Mouse (Mus musculus) hindbrain, embryonic 15.5 days (tissue): ENCODE data around the gene Pyurf. TPM values are rescaled to one million over a fixed set of nuclear protein-coding genes. Genes with fewer than 3 reads are reported as not detected.

Experiments used
- ATAC-seq: fragments of 200-750 bp; cut with Nextera tagmentation; 2 replicates; pipeline ENCODE4 v1.8.0; 2017; ENCODE audit warnings: low read depth, moderate number of reproducible peaks, moderate TSS enrichment; ENCODE audit not compliant: low FRiP score
- H3K27ac ChIP-seq: fragments of 300-500 bp; sonication (generic); replicated peaks from 2 replicates; pipeline ENCODE4 v1.5.1; 2015; ENCODE audit warnings: mild to moderate bottlenecking, inconsistent platforms
- H3K27me3 ChIP-seq: fragments of 300-500 bp; sonication (generic); 2 replicates; pipeline ENCODE4 v1.6.1; 2015; ENCODE audit warnings: control low read depth, inconsistent platforms
- H3K36me3 ChIP-seq: fragments of 300-500 bp; sonication (generic); 2 replicates; pipeline ENCODE4 v1.6.1; 2015; ENCODE audit warnings: control low read depth, inconsistent platforms
- H3K4me1 ChIP-seq: fragments of 300-500 bp; sonication (generic); replicated peaks from 2 replicates; pipeline ENCODE4 v1.6.1; 2015; ENCODE audit warnings: control low read depth, inconsistent platforms
- H3K4me2 ChIP-seq: fragments of 300-500 bp; sonication (generic); 2 replicates; pipeline ENCODE4 v1.6.1; 2015; ENCODE audit warnings: moderate library complexity, mild to moderate bottlenecking, inconsistent platforms
- H3K4me3 ChIP-seq: fragments of 300-500 bp; sonication (generic); 2 replicates; pipeline ENCODE4 v1.5.1; 2015; ENCODE audit warnings: mild to moderate bottlenecking, inconsistent platforms
- H3K9ac ChIP-seq: fragments of 300-500 bp; sonication (generic); 2 replicates; pipeline ENCODE4 v1.6.1; 2015; ENCODE audit warnings: inconsistent platforms
- H3K9me3 ChIP-seq: fragments of 300-500 bp; sonication (generic); 2 replicates; pipeline ENCODE4 v1.6.1; 2016; ENCODE audit warnings: control low read depth, inconsistent platforms
- WGBS: fragments of 180-500 bp; shearing (Covaris S2); methylation state at CpG from one replicate; pipeline ENCODE4 v1.1.7; 2015; 5-methylcytosine and 5-hydroxymethylcytosine counted together
- polyA plus RNA-seq: library from polyadenylated mRNA; unstranded; fragments of >200 nt; fragmentation: Nextera tagmentation; extraction: Ambion mirVana; gene quantifications from 2 replicates; pipeline ENCODE4 v1.2.1, GENCODE M21; 2015

Pyurf gene
- polyA plus RNA-seq, result 17.2 and 18.0 TPM in 2 replicates

- under 1% methylated on average over 49 of the region's 52 CpGs for WGBS
- peak; percentile 98 for ATAC-seq
- Histone ChIP-seq H3K36me3 (peaks cover 6% of the 10 kb centered on the region; the same call in 1 of the 2 replicates), H3K27me3 (no peaks in the 10 kb centered on the region), H3K4me2 (peak within 1 kb of the TSS; percentile 63), H3K27ac (peak within 1 kb of the TSS; percentile 88), H3K4me1 (peaks cover 4% of the 10 kb centered on the region; the same call in 1 of the 2 replicates), H3K4me3 (peak within 1 kb of the TSS; percentile 68), H3K9me3 (no peaks in the 10 kb centered on the region), H3K9ac (peak within 1 kb of the TSS; percentile 66)
These were observed at the start of gene Pyurf for GRCm38 (mm10) chr6:57691467-57692261. TSS of gene Pyurf (minus strand) at chr6:57692078.

DNA sequence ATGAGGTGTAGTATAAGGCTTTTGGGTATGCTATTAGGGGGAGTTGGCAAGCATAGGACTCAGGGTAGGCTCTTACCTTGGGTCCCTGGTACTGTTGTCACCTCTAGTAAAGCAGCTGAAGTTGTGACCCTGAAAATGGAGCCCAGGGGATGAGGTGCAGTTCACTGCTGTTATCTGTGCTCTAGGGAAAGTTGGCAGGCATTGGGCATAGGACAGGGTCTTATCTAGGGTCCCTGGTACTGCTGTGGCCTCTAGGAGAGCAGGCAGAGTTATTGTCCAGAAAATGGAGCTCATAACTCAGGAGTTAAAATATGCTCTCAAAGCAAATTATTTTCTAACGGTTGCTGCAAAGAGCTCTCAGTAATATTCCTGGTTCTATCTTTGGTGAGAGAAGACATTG lies 29.5 kb upstream of the Pyurf start:
- WGBS, result 82% methylated on average over 1 of the region's 1 CpGs
- Histone ChIP-seq H3K9ac (no peak overlapping the region), H3K4me2 (no peak overlapping the region), H3K27ac (no peak overlapping the region), H3K4me3 (no peak overlapping the region), H3K4me1 (no peaks in the 10 kb centered on the region), H3K36me3 (peaks cover 15% of the 10 kb centered on the region), H3K27me3 (no peaks in the 10 kb centered on the region), H3K9me3 (no peaks in the 10 kb centered on the region)
- no peak for ATAC-seq

DNA sequence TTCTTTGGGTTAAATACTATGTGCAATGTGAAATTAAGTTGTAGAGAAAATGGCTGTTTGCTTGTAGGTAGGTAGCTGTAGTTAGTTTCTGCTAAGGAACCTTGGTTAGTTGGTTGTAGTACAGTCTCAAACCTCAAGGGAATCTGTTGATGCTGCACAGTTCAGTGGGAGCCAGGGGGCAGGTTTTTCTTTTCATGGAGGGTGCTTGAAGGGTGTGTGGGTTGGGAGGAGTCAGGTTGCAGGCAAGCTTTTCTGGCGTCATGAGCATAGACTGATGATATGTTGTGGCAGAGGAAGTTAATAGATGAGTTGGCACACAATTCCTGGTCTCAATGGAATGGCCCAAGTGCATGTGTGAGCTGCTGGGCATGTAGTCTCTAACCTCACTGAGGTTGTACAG lies 19.8 kb upstream of the Pyurf start:
- no peak overlapping the region for H3K27ac ChIP-seq
- WGBS, result 21% methylated on average over 1 of the region's 1 CpGs
- no peak for ATAC-seq

DNA sequence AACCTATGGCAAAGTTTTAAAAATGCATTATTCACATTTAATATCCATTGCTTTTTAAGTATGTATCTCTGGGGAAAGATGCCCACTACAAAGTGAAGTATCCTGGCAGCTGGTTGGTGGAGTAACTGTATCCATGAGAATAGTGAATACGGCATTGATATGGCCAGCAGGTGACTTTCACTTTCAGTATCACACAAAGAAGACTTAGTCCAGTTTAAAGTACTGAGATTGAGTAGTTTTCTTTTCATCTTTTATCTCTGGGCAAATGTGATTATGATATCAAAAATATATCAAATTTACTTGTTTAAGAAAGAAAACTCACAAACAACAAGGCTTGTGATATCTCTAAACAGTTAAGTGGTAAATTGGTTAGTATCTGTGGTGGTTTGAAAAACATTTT lies 14.8 kb upstream of the Pyurf start:
- WGBS, result 88% methylated on average over 1 of the region's 1 CpGs
- H3K27ac ChIP-seq, result no peak overlapping the region
- H3K9me3 ChIP-seq, result no peaks in the 10 kb centered on the region
- H3K4me2 ChIP-seq, result no peak overlapping the region
- ATAC-seq, result no peak
- no peaks in the 10 kb centered on the region for H3K36me3 ChIP-seq
- no peaks in the 10 kb centered on the region for H3K27me3 ChIP-seq
- H3K4me1 ChIP-seq, result peaks cover 14% of the 10 kb centered on the region
- H3K9ac ChIP-seq, result no peak overlapping the region
- no peak overlapping the region for H3K4me3 ChIP-seq

More for the DNA sequence above, 19.8 kb upstream of the Pyurf start:
- H3K27me3 ChIP-seq, result no peaks in the 10 kb centered on the region
- no peak overlapping the region for H3K9ac ChIP-seq
- H3K4me1 ChIP-seq, result no peaks in the 10 kb centered on the region
- H3K4me2 ChIP-seq, result no peak overlapping the region
- no peak overlapping the region for H3K4me3 ChIP-seq
- no peaks in the 10 kb centered on the region for H3K9me3 ChIP-seq
- peaks cover 7% of the 10 kb centered on the region for H3K36me3 ChIP-seq

DNA sequence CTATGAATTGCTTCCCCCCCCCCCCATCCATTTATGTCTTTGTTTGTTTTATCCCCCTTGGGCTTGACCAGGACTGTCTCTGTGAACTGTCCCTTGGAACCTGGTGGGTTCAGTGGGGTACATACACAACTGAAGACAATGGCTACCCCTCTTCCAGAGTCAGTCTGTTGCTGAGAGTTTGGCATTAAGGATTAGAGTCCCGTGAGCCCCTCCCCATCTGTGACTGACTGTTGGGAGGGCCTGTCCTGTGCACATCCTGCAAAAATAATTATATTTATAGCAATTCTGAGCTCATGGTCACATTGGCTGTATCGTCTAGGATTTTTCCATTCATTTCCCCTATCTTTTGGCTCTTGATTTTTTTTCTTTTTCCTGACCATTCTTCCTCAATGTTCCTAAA lies 11.8 kb upstream of the Pyurf start:
- H3K4me3 ChIP-seq, result peak overlapping the region; percentile 69
- no peaks in the 10 kb centered on the region for H3K27me3 ChIP-seq
- peak overlapping the region; percentile 98 for H3K27ac ChIP-seq
- H3K4me2 ChIP-seq, result peak overlapping the region; percentile 62
- H3K36me3 ChIP-seq, result no peaks in the 10 kb centered on the region
- peak; percentile 32 for ATAC-seq
- H3K9ac ChIP-seq, result peak overlapping the region; percentile 87
- no peaks in the 10 kb centered on the region for H3K9me3 ChIP-seq
- H3K4me1 ChIP-seq, result peaks cover 25% of the 10 kb centered on the region
- WGBS, result 17% methylated on average over 2 of the region's 2 CpGs

DNA sequence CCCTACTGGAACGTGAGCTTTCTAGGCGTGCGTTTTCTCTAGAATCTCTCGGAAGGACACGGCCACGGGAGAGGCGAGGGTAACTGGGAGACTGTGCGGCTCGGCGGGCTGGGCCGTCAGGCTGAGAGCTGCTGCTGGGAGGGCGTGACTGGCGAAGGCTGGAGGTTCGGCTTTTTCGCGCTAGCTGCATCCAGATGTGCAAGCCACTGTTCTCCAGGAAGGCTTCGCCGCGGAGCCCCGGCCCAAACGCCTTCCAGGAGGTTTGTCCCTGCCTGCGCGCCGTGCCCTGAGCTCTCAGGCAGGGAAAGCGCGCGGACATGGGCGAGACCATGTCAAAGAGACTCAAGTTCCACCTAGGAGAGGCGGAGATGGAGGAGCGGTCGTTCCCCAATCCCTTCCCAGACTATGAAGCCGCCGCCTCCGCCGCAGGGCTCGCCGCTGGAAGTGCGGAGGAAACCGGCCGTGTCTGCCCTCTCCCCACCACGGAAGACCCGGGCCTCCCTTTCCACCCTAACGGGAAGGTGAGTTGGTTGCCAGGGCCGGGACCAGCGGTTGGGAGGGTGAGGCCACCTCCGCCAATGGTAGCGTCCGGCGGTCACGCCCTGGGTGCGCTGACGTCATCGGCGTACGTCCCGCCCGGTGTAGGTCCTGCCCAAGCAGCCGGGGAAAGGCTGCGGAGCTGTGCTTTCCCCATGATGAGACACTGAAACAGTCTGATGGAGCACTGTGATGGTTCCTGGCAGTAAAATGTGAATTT lies 11.0 kb upstream of the Pyurf start:
- Histone ChIP-seq H3K36me3 (no peaks in the 10 kb centered on the region), H3K27ac (peak overlapping the region; percentile 98), H3K9ac (peak overlapping the region; percentile 87), H3K4me3 (peak overlapping the region; percentile 69), H3K4me1 (peaks cover 25% of the 10 kb centered on the region), H3K9me3 (no peaks in the 10 kb centered on the region), H3K4me2 (peak overlapping the region; percentile 62), H3K27me3 (no peaks in the 10 kb centered on the region)
- peak; percentile 98 for ATAC-seq
- WGBS, result under 1% methylated on average over 59 of the region's 59 CpGs

- H3K36me3 ChIP-seq, result no peaks in the 10 kb centered on the region
- peak within 1 kb of the TSS; percentile 87 for H3K9ac ChIP-seq
- H3K27ac ChIP-seq, result peak within 1 kb of the TSS; percentile 98
- H3K4me2 ChIP-seq, result peak within 1 kb of the TSS; percentile 62
- no peaks in the 10 kb centered on the region for H3K9me3 ChIP-seq
- H3K4me1 ChIP-seq, result peaks cover 25% of the 10 kb centered on the region
- peak within 1 kb of the TSS; percentile 69 for H3K4me3 ChIP-seq
- no peaks in the 10 kb centered on the region for H3K27me3 ChIP-seq
- ATAC-seq, result peak; percentile 27
- 0% methylated on average over 10 of the region's 10 CpGs for WGBS
These were observed 10.5 kb upstream of the Pyurf start, which contains the start of gene Lancl2 for GRCm38 (mm10) chr6:57702376-57702742. TSS of gene Lancl2 (plus strand) at chr6:57702540.

DNA sequence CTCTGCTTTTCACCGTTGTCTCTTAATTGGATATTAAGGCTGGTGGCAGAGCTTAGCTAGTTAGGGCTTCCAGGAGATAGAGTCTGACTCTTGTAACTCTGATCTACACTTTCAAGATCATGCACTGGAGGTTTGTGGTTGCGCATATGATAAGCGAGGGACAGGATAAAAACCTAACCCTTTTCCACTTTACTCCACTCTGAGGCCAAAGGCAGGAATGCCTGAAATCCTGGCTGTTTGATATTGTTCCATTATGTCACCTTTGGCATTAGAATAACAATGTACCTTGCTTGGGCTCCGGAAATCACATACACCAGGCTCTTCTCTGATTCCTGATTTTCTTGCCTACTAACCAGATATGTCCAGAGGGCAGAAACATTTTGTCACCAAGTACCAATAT lies 9.8 kb upstream of the Pyurf start:
- Histone ChIP-seq H3K27ac (peak overlapping the region; percentile 98), H3K36me3 (no peaks in the 10 kb centered on the region), H3K4me3 (peak overlapping the region; percentile 69), H3K4me2 (peak overlapping the region; percentile 62), H3K9ac (peak overlapping the region; percentile 37), H3K4me1 (peaks cover 25% of the 10 kb centered on the region), H3K27me3 (no peaks in the 10 kb centered on the region), H3K9me3 (no peaks in the 10 kb centered on the region)
- 36% methylated on average over 4 of the region's 4 CpGs for WGBS
- no peak for ATAC-seq

DNA sequence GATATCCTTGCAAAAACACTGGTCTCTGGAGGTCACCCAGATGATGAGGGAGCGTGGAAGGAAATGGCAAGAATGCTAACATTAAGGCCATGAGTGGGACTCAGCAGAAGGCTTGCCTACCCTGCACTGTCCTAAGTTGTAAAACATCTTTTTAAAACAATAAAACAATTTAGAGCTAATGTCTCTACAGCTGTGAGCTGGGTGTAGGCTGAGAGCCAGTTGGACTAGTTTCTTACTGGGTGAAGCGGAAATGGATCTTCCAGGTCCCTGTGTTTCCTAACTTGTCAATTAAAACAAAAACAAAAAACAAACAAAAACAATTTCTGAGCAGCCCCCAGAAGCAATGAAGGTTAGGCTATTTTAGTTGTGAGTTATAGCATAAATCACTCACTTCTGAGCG lies 1.2 kb upstream of the Pyurf start:
- Histone ChIP-seq H3K27me3 (no peaks in the 10 kb centered on the region), H3K9me3 (no peaks in the 10 kb centered on the region), H3K4me3 (no peak overlapping the region), H3K27ac (no peak overlapping the region), H3K4me1 (peaks cover 4% of the 10 kb centered on the region; the same call in 1 of the 2 replicates), H3K4me2 (no peak overlapping the region), H3K36me3 (0 out of 2 replicates have a peak, but pooled peaks cover 6% of the 10 kb centered on the region), H3K9ac (no peak overlapping the region)
- WGBS, result 92% methylated on average over 3 of the region's 3 CpGs
- no peak for ATAC-seq

DNA sequence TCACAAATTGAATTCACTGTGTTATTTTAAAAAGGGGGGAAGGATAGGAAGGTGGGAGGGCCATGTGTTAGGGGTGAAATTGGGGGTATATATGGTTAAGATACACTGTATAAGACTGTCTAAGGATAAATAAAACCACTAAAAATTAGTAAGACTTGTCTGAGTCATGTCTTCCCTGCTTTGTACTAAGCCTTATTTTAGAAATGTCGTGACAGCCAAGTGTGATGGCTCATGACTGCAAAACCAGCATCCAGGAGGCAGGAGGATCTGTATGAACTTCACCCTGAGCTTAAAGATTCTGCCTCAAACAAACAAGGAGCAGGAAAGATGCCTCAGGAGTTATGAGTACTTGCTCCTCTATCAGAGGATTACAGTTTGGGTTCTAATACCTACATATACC lies 7.7 kb downstream of the Pyurf start:
- WGBS, result 97% methylated on average over 1 of the region's 1 CpGs

DNA sequence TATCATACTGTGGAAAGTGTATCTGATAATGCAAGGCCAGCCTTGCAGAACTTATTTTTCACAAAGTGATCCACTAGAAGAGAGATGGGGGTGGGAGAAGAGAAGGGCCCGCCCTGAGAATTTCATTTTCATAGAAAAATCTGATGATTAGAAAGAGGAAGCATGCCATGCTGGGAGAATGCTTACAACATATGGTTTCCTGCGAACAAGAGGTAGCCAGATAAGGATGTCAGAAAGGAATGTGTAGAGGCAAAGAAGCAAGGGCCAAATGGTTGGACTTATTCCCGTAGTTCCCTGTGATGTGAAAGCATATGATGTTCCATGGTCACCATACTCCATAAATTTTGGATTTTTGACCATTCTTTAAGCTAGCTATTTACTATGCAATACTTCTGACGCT lies 30.6 kb downstream of the Pyurf start:
- Histone ChIP-seq H3K36me3 (no peaks in the 10 kb centered on the region), H3K4me1 (no peaks in the 10 kb centered on the region), H3K4me2 (no peak overlapping the region), H3K27me3 (no peaks in the 10 kb centered on the region), H3K27ac (no peak overlapping the region), H3K9ac (no peak overlapping the region), H3K4me3 (no peak overlapping the region), H3K9me3 (no peaks in the 10 kb centered on the region)
- 93% methylated on average over 4 of the region's 4 CpGs for WGBS
- ATAC-seq, result no peak

More for the DNA sequence above, 7.7 kb downstream of the Pyurf start:
- Histone ChIP-seq H3K4me3 (no peak overlapping the region), H3K4me2 (no peak overlapping the region), H3K27me3 (no peaks in the 10 kb centered on the region), H3K36me3 (peaks cover 3% of the 10 kb centered on the region; the same call in 1 of the 2 replicates), H3K9me3 (0 out of 2 replicates have a peak, but pooled peaks cover 3% of the 10 kb centered on the region), H3K27ac (no peak overlapping the region), H3K9ac (no peak overlapping the region), H3K4me1 (no peaks in the 10 kb centered on the region)
- ATAC-seq, result no peak

DNA sequence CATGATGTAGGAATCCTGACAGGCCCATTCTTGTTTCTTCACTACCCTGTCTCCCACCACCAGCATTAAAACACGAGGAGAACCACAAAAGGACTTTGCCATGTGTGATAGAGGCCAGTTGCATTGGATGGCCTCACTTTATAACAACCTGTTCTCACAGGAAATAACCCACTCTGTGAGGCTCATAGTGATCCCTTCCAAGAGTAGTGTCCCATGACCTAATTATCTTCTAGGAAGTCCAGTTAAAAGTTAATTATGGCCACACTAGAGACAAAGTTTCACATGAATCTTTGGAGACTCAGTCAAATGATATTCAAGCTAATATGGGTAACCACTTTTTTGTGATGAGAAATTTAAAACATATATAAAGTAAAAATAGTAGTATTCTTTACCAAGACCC lies 44.6 kb downstream of the Pyurf start:
- ATAC-seq, result no peak
- no peaks in the 10 kb centered on the region for H3K9me3 ChIP-seq
- WGBS, result 62% methylated on average over 1 of the region's 1 CpGs

More for the DNA sequence above, 44.6 kb downstream of the Pyurf start:
- Histone ChIP-seq H3K9ac (no peak overlapping the region), H3K36me3 (no peaks in the 10 kb centered on the region), H3K27me3 (no peaks in the 10 kb centered on the region), H3K4me3 (no peak overlapping the region), H3K4me2 (no peak overlapping the region), H3K4me1 (no peaks in the 10 kb centered on the region), H3K27ac (no peak overlapping the region)
